Mouse (Mus musculus): ENCODE results near the gene Gpr135.

GRCm38 (mm10) chr12:72031794-72032193 lies 39.1 kb downstream of the Gpr135 start:
- TF ChIP-seq CTCF (IDR thresholded peaks at IDR 0.05; ENCODE audit: borderline replicate concordance, insufficient read depth, low read depth, low read length) (no peak), POLR2A (IDR thresholded peaks at IDR 0.05; ENCODE audit: borderline replicate concordance, insufficient read depth, low read length) (no peak)

Data from cerebellum, adult 2 months (tissue).